ENCODE assay signal across 12 mouse cellular contexts in genomic region chr8:125624287-125624686, GRCm38 (mm10). TPM values are rescaled to one million over a fixed set of nuclear protein-coding genes. Genes with fewer than 3 reads are reported as not detected.
A peak's percentile ranks its signal among the peaks of the same experiment; 100 is the strongest.
DNase-seq lines count a peak whose midpoint lies in the region; ATAC-seq and TF ChIP-seq lines count a peak whose summit lies in the region.
"Had no signal": no experiment of that assay in that cellular context is flagged by ENCODE, and none has a peak within 500 bp of the region (broad histone marks: within the 10 kb centered on the region; RNA-seq: fewer than 3 reads in every experiment).

No protein-coding gene starts in this region.

- DNase-seq in frontal cortex, postnatal 36 days (ENCODE audit: low spot score in 2 of 2): peak; percentile 24 to 32
- no peak for DNase-seq in frontal cortex, postnatal 10 days (ENCODE audit: low spot score in 2 of 2)
- peak; percentile 26 for DNase-seq in kidney, postnatal 14 days
- DNase-seq in mesoderm, embryonic 11.5 days (ENCODE audit: low read depth, low spot score): peak; percentile 14
- no peak for DNase-seq in adrenal gland, postnatal 14 days
- DNase-seq: cerebellum, postnatal 36 days; liver, embryonic 13.5 days had no signal

- H3K36me3 ChIP-seq in kidney, embryonic 14.5 days (ENCODE audit: control insufficient read depth, insufficient read depth, low read length): no peaks in the 10 kb centered on the region
- H3K36me3 ChIP-seq in C2C12 (ENCODE audit: control insufficient read depth, insufficient read depth): no peaks in the 10 kb centered on the region
- H3K36me3 ChIP-seq: hindbrain, embryonic 10.5 days; liver, embryonic 13.5 days had no signal

- no peak overlapping the region for H3K4me3 ChIP-seq in kidney, embryonic 14.5 days (ENCODE audit: low read length)
- no peak overlapping the region for H3K4me3 ChIP-seq in C2C12 (ENCODE audit: insufficient read depth, poor library complexity, severe bottlenecking)
- H3K4me3 ChIP-seq: hindbrain, embryonic 10.5 days; liver, embryonic 13.5 days had no signal

- no peak for ATAC-seq in kidney, embryonic 14.5 days (ENCODE audit: low FRiP score, low TSS enrichment)
- no peak for ATAC-seq in erythroblast, adult 5-6 weeks (replicated peaks; ENCODE audit: low FRiP score, poor library complexity, severe bottlenecking)
- ATAC-seq: intestine, postnatal 0 days had no signal

- H3K27me3 ChIP-seq in kidney, embryonic 14.5 days (ENCODE audit: control insufficient read depth, insufficient read depth, low read length): no peaks in the 10 kb centered on the region
- H3K27me3 ChIP-seq in C2C12 (ENCODE audit: control insufficient read depth, insufficient read depth, insufficient read length): no peaks in the 10 kb centered on the region
- H3K27me3 ChIP-seq: liver, embryonic 13.5 days had no signal

- H3K9ac ChIP-seq in kidney, embryonic 14.5 days (ENCODE audit: low read depth, low read length): no peak overlapping the region
- H3K9ac ChIP-seq: liver, embryonic 13.5 days had no signal

- 0 out of 2 replicates have a peak, but pooled peaks cover 3% of the 10 kb centered on the region for H3K9me3 ChIP-seq in kidney, embryonic 14.5 days (ENCODE audit: control insufficient read depth, low read length)
- H3K9me3 ChIP-seq: liver, embryonic 13.5 days had no signal

- no peaks in the 10 kb centered on the region for H3K79me3 ChIP-seq in C2C12 (ENCODE audit: low read depth)

- TF ChIP-seq CTCF in C2C12 (IDR thresholded peaks at IDR 0.05; ENCODE audit: control insufficient read depth, insufficient read depth, insufficient read length): no peak

- no peak overlapping the region for H3K27ac ChIP-seq in kidney, embryonic 14.5 days (ENCODE audit: low read depth, low read length)
- H3K27ac ChIP-seq: hindbrain, embryonic 10.5 days; liver, embryonic 13.5 days had no signal

- 54% methylated on average over 8 of the region's 8 CpGs for WGBS in kidney, embryonic 14.5 days

- no peak overlapping the region for H3K4me2 ChIP-seq in kidney, embryonic 14.5 days (replicated peaks; ENCODE audit: low read depth, low read length)
- H3K4me2 ChIP-seq: liver, embryonic 13.5 days had no signal

- no peak overlapping the region for H3ac ChIP-seq in C2C12 (ENCODE audit: control insufficient read depth, insufficient read length, low read depth)

- no peaks in the 10 kb centered on the region for H3K79me2 ChIP-seq in C2C12 (ENCODE audit: control insufficient read depth, insufficient read depth)

- peaks cover 7% of the 10 kb centered on the region; the same call in 1 of the 2 replicates for H3K4me1 ChIP-seq in kidney, embryonic 14.5 days (ENCODE audit: control insufficient read depth, insufficient read depth, low read length)

TF ChIP-seq in C2C12, 6 proteins besides CTCF, POLR2A, EP300 and RAD21:
- TF ChIP-seq USF1 (IDR thresholded peaks at IDR 0.05; ENCODE audit: low read depth): no peak
- TF ChIP-seq MYOG (IDR thresholded peaks at IDR 0.05; ENCODE audit: control insufficient read depth, extremely low read depth, insufficient read length): no peak
- no peak for TF ChIP-seq MAX (IDR thresholded peaks at IDR 0.05)
- TF ChIP-seq MYOD1 (IDR thresholded peaks at IDR 0.05; ENCODE audit: control insufficient read depth, insufficient read length, low read depth): peak; percentile 71
- TF ChIP-seq CEBPB (IDR thresholded peaks at IDR 0.05; ENCODE audit: low read depth): no peak
- TF ChIP-seq FOSL1 (IDR thresholded peaks at IDR 0.05; ENCODE audit: insufficient read depth, low read length, poor library complexity, severe bottlenecking): no peak

RNA-seq across cellular contexts. Expression of gene Map10, which starts 45.3 kb away (rescaled TPM):
- 4.5 and 6.8 TPM in 2 replicates for polyA plus RNA-seq in kidney, embryonic 14.5 days (2014; fragmentation: Nextera tagmentation; extraction: Ambion mirVana)
- not detected for polyA plus RNA-seq in C2C12 (2012; fragmentation: generic; extraction: Trizol)
- 0.42 TPM in 1 of 2 replicates, not detected in the other for total RNA-seq in erythroblast, adult 5-6 weeks (2015; ENCODE audit: low replicate concordance)
- total RNA-seq in erythroblast, adult 5-6 weeks (2017; ENCODE audit: low replicate concordance): 0.14 TPM in 1 of 2 replicates, not detected in the other
- total RNA-seq in adrenal gland, postnatal 14 days (2021): 3.3 and 3.6 TPM in 2 replicates

RNA-seq across cellular contexts. Expression of gene Sipa1l2, which starts 54.7 kb away (rescaled TPM):
- polyA plus RNA-seq in kidney, embryonic 14.5 days (2014; fragmentation: Nextera tagmentation; extraction: Ambion mirVana): 6.6 and 12.9 TPM in 2 replicates
- 6.5 TPM for polyA plus RNA-seq in C2C12 (2012; fragmentation: generic; extraction: Trizol)
- total RNA-seq in erythroblast, adult 5-6 weeks (2015; ENCODE audit: low replicate concordance): 0.38 and 1.9 TPM in 2 replicates
- 1.2 and 2.6 TPM in 2 replicates for total RNA-seq in erythroblast, adult 5-6 weeks (2017; ENCODE audit: low replicate concordance)
- total RNA-seq in adrenal gland, postnatal 14 days (2021): 36.6 and 37.9 TPM in 2 replicates

Comparison
In these comparisons a context has a peak if more than half of its experiments do, and no peak if none do; other contexts are left out.
1. DNase-seq: peak in frontal cortex, postnatal 36 days (2 of 2), kidney, postnatal 14 days (single experiment) and mesoderm, embryonic 11.5 days (single experiment); none in frontal cortex, postnatal 10 days (0 of 2) and adrenal gland, postnatal 14 days (single experiment).
2. RNA of gene Sipa1l2, which starts 54.7 kb away (total RNA-seq): 36.6 to 37.9 TPM in adrenal gland, postnatal 14 days; 0.38 to 2.6 TPM in erythroblast, adult 5-6 weeks; every median in the first group is over 10 times any median in the second.